Mouse (Mus musculus): Measurements from ENCODE around the gene Mfsd5.

DNA sequence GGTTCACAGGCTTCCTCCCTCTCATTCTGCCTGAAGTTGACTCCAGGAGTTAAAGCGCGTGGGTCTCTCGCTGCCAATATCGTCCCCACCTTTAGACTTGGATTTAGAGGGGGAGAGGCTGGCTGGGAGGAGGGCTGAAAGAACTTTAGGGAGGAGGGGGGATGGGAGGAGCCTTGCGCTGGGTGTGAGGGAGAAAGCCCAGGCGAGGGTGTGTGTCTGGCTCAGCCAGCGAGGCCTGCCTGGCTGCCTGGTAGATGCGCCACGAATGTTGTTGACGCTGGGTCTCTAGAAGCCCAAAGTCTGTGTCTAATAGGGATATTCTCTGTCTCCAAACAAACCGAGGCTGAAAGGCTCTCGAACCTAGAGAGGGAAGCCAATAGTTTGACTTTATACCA, 21.2 kb upstream of the Mfsd5 start:
- TF ChIP-seq CTCF (IDR thresholded peaks at IDR 0.05; ENCODE audit: extremely low read depth, insufficient read depth, insufficient read length, insufficient replicate concordance) (no peak), POLR2A (IDR thresholded peaks at IDR 0.05; ENCODE audit: low read depth, low read length) (no peak)
